Mouse (Mus musculus) testis, postnatal 14 days (tissue): ENCODE measurements around the gene Rerg.
"Not testable (repeated sequence)": the region's sequence is repeated elsewhere in the genome, so short reads cannot be mapped to it uniquely, and the experiment has no call there.

ENCODE experiments used
- DNase-seq: peaks from one replicate; pipeline ENCODE4 v3.0.0; 2021; ENCODE audit warnings: low spot score

Gene Rerg

DNA sequence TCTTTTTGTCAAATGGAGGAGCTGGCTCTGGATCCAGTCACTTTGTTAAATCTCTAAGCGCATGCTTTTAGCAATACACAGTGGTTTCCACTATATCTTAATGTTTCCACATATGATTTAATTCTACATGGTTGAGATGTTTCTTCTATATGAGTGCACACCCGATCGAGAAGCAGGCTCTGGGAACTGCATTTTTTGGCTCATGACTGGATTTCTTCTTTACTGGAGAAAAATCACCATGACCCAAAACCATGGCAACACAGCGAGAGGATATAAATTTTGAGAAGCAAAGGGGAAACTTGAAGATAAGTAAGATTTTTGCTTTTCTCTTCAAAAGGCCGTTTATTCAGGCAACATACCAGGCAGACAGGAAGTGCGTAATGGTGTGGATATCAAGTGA, 94.1 kb downstream of the Rerg start:
- no peak for DNase-seq

DNA sequence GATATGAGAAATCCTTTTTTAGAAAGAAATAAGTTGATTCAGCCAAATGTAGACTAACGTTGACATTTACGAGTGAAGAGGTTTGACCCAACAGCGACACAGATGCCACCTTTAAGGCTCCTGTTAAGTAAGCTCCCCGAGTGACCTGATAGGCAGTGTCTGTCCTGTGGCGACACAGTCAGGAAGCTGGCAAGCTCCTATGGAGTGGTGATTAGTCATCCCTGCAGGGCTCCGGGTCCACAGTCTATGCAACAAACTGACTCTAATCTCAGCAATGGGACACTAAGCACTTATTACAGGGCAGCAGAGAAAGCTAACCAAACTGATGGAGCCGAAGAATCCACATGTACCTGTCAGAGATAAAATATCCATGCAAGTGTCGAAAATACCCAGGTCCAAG, 98.0 kb downstream of the Rerg start:
- DNase-seq = no peak

DNA sequence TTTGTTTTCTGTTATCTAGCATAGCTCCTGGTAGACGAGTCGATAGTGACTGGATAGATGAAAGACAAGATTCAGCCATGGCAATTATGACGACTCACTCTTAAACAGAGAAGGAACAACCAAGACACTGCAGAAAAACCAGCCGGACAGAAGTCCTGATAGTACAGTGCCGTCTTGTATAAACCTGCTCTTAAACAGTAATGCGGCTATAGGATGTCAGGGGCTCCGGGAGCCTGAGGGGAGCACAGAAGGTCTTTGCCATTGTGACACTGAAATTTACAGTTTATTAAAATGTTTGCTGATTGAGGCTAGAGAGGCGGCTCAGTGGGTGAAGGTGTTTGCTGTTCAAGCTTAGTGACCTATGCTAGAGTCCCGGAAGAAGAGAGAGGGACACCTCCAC, 98.8 kb downstream of the Rerg start:
- no peak for DNase-seq

DNA sequence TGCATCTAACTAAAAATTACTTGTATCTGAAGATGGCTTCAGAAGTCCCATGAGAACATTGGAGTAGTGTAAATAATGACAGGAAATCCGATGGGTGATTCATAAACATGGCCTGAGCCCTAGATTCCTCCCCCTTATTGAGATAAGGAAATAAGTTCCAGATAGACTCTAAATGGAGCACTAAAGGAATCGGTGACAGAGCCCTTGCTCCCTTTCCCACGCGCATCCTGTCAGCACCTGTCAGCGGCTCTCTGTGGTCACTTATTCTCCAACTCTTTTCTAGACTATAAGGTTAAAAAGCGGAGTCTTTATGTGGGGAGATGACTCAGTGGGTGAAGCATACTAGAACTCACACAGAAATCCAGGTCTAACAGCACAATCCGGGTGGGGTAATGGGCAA, 104.8 kb downstream of the Rerg start:
- no peak for DNase-seq

DNA sequence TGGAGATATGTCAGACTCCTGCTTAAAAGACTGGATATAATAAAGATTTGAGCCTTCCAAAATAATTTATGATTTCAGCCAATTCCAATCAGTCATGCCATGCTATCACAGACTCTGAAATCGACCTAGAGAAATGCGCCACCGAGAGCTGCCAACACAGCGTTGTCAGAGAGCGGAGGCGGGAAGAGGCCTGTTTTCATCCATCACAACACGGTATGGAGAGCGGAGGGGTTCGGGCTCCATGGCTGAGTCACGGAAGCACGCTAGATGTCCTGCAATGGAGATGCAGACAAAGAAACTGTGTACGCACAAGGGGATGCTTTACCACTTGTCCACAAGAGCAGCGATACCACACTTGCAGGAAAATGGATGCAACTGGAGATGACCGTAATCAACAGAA, 105.5 kb downstream of the Rerg start:
- no peak for DNase-seq

DNA sequence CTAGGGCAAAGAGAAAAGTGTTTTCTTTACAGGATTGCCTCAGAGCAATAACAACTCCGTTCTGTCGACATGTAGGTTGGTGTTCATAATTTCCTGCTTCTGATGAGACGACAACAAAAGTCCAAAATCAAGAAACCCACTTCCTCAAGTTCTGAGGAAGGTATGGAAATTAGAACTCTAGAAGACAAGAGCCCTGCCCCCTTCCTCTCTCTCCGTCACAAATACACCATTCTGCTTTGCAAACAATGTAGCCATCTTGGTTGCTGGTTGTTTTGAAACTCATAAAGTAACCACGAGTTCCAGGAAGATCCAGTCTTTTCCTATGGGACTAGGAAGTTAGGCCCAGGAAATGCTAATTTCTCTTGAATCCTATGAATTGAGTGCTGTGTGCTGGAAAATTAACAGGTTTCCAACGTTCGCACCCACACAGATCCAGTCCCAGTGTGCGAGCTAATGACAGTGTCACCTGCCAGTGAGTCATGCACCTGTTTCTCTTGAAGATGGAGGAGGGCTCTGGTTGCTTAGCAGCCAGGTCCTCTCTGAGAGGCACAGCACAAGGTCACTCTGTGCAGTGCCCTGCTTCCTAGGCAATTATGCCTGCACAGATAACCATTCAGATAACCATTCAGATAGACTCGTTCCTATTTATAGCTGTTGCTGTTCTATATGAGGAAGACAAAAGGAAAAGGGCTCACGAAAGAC, 106.9 kb downstream of the Rerg start:
- DNase-seq = no peak

DNA sequence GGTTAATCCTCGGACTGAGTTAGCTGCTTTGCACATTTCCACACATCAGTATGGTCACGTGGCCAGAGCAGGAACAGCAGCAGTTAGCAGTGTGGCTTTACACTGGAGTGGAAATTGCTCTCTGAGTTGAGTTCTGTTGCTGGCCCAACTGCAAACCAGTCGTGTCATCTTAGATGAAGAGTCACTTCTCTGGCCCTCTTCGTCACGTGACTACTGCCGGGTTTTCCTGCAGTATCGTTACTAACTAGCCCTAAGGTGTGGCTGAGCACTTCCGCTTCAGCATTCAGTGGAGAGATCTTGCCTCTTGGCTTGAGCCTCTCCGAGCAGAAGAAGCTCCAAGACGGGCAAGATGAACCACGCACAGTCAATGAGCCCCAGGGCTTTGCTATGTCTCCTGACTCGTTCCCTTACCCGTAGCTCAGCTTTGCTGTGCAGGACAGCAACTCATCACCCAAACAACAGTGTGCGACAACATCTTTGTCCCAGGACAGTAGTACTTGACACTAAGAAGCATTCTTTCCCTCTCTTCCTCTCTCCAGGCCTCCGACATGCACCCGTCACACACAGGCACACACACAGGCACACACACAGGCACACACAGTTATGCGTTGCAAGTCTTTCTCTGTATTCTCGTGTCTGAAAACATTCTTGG, 108.3 kb downstream of the Rerg start:
- no peak for DNase-seq

DNA sequence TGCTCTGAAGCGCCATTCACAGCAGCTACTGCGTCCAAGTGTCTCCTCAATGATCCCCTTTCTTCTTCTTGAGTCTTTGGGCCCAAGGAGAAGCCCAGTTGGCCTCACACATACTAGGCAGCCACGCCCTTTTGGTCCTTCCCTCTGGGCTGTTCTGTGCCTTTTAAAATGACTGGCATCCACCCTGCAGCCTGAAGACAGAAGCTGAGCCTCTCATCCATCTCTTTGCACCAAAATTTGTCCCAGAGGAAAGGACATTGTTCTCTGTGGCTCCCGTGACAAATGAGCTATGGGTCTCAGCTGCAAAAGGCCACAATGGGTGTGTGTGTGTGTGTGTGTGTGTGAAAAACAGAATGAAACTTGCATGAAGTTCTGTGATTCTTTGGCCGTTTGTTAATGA, 109.7 kb downstream of the Rerg start:
- no peak for DNase-seq

DNA sequence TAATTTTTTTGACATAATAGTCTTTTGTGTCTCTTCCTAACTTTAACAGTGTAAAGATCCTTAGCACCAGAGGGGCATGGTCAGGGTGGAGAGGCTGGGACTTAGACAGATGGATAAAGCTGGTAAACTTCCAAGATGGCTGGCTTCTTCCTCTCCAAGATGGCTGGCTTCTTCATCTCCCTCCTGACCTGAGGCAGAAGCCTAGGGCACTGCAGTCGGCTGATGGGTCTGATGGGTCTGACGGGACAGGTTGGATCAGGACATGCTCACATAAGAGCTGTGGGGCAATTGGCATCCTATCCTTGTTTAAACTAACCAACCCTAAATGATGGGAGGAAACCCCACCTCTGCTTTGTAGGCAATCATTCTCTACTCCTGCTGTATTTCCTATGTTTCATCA, 112.0 kb downstream of the Rerg start:
- no peak for DNase-seq

DNA sequence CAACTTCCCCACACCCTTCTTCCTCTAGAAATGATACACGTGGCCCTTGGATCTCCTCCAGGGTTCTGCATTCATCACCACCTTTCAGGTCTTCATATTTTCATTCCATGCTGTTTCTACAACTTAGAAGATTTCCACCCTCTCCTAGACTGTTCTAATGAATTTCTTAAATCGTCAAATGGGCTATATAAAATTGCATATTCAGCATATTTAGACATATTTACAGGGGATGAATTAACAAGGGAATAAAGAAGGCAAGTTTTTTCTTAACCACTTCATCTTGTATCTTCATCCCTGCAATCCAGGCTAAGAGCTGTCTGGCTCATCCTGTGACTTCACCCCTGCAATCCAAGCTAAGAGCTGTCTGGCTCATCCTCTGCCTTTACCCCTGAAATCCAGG, 116.2 kb downstream of the Rerg start:
- DNase-seq = no peak

DNA sequence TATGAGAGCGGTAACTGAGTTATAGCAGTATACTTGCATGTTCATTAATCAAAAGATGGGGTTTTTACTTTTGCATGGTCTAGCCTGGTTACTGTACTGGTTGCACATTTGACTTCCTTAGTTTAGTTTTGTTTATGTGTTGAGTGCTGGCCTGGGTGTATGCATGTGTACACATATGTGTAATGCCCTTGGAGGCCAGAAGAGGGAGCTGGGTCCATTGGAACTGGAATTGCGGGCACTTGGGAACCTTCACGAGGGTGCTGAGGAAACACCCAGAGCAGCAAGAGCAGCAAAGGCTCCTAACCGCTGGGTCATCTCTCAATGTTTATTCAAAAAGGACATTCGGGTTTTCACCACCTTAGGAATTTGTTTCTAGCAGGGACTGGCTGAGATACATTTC, 116.8 kb downstream of the Rerg start:
- no peak for DNase-seq

DNA sequence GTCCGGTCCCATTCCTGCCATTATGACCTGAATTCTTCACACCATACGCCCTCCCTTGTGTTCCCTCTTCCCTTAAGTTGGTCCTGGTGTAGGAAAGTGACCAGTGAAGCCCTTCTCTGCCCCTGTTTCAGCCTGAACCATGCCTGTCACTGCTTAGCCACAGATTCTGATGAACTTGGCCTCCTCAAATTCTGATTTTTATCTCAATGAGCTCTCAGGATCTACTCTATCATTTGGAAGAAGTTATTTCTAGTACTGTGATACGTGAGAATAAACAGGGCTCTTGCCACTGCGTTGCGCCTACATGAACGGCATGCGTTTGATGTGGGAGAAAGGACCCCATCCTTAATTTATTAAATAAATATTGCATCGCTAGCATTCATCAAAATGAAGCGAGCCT, 117.3 kb downstream of the Rerg start:
- DNase-seq = no peak

DNA sequence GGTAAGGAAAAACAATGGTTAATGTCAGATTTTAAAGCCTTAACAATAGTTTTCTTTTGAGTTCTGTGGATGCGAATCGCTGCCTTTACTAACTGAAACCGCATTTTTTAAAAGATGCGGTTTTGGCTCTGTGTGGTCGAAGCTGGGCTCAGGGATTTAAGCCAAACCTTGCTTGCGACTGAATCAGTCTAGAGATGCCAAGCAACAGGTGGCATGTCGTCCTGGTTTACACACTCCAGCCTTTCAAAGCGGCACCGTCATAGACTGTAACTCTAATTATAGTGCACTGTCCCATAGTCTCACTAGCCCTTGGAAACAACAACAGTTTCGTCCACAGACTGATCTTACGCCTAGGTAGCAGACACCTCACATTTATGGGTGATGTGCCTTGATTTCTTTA, 123.3 kb downstream of the Rerg start:
- DNase-seq = no peak

DNA sequence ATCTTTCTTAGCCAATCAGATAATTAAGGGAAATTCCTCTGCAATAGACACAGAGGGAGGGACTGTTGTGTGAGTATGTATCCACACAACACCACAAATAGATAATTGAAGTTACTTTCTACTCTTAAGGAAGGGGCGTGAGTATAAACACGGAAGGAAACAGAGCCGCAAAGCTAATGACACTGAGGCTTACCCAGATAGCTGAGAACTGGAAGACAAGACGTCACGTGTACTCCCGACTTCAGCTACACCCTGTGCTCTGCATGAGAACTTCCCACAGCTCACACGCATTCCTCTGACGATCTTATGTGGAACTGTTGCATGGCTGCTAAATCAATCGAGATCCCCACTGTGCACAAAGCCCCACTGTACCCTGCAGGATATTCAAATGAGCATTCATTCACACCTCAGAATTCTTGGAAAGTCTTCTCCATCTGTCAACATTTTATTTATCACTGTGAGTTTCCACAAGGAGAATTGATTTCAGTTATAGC, 125.2 kb downstream of the Rerg start:
- DNase-seq = no peak

DNA sequence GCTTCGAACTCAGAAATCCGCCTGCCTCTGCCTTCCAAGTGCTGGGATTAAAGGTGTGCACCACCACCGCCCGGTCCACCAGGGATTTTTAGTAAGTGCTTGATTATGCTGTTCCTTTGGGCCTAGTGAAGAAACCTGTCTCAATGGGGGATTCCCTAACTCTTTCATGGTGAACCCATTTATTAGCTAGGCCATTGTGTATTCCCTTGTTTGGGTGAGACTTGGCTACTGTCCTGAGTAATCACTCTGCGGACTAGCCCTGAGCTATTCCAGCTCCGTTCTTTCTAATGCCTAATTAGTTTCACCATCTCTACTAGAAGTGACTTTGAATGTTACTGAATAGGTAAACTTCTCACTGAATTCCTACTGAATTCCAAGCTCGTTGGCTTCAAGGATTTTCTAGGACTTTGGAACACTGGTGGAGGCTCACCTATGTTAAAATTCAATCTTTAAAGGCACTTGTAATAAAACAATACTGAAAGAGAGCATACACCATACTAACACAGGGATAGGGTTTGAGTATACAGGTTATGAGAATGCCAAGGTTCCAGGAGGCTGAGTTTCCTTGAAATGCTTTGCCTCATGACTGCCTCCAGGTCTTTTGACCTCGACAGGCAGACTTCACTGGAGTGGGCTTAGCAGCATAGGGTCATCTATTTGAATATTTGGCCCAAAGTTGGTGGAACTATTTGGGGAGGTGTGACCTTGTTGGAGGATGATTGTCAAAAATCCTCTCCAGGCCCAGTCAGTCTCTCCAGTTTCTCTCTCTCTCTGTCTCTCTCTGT, 134.5 kb downstream of the Rerg start:
- DNase-seq = not testable (repeated sequence)

DNA sequence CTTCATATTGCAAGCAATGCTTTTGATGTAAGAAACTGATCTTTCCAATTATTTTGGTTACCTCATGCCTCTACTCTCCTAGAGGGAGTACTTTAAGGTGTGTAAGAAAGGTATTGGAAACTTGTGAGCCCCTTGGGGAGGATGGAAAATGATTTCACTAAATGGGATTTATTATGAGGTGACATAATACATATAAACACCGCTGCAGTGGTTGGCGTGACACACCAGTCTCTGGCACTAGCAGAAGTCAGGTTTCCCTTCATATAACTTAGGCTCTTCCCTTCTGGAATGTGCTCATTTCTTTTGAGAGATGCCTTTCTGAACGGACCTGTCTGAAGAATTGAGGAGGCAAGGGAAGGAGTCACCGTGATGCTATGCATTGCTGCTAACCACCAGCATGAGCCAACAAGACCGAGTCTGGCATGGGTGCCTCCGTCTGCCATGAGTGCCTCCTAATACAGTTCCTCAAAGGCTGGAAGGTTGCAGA, 139.6 kb downstream of the Rerg start:
- no peak for DNase-seq

DNA sequence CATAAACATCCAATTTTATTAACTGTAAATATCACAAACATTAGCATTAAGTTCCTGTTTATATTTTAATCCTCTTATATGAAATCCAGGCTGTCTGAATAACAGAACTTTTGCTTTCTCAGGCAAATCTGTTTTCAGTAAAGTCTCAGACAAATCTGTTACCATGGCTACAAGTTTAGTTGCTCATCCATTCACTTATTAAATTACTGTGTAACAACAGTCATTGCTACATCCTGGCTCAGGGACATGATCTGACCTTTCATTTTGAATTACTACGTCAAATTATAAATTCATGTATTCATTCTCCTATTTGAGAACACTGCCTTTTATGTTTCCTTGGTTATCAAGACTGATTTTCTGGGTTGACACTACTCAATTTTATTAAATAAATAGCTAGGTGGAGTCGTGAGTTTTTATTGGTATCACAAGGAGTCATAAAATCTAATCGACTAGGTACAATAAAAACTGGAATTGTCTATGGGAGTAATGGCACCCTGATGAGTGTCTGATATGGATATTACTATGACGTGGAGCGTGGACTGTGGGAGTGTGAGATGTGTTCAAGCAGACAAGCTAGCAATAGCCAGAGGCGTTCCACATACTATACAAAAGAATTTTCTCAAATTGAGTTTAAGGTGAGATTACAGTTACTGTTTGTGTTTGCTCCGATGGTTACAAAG, 140.2 kb downstream of the Rerg start:
- DNase-seq = no peak

DNA sequence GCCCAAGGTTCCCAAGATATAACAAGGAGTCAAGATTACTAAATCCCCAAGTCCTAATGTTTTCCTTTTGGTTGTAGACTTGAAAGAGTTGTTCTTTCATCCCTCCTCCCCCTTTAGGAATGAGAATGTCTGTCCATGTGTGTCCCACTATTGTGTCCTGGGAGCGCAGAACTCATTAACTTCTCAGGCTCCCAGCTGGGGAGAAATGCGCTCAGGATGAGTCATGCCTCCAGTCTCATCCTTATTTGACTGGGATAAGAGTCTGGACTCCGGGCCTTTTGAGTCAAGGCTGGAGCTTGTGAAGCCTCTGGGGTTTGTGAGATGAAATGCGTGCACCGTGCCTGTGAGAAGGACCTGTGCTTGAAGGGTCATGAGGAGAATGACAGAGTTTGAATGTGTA, 144.8 kb downstream of the Rerg start:
- DNase-seq = no peak

DNA sequence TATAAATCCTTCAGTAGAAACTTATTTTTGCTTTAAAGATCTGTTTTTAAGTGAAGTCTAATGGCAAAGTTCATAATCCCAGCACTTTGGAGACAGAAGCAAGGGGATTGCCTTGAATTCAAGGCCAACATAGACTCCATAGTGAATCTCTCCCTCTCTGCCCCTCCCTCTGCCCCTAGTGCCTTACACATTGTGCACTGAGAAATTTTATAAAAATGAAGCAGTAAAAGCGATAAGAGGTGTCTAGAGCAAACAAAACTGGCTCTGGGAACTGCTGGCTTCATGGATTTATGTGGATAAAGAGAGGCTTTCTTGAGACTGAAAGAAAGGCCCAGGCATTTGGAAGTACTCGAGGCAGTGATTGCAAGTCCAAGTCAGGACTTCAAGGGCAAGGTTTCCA, 145.8 kb downstream of the Rerg start:
- DNase-seq = no peak

DNA sequence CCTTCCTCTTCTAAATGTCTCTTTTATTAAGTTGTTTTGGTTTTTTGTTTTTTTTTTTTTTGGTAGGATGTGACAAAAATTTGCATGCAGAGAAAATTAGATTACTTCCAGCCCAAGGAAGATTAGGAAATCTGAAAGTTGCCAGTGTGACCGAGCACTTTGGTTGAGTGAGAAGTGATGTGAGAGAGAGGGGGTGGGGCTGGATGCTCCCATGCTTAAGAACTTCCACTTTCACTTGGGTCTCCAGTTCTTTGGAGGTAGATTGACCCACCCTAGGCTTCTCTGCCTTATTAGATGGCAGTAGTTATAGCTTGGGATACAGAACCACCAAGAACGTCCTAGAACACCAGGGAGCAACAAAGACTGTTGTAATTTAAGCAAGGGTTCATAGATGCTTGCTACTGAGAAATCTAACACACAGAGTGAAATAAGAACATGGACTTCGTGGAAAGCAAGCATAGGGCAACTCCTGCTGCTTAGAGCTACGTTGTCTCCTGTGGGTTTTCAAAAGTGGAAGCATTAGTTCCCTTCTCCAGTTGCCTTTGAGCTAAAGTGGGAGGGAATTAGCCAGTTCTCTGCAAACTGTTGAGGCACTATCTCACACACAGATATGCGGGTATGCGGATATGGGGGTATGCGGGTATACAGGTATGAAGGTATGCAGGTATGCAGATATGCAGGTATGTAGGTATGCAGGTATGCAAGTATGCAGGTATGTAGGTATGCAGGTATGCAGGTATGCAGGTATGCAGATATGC, 152.9 kb downstream of the Rerg start:
- no peak for DNase-seq

DNA sequence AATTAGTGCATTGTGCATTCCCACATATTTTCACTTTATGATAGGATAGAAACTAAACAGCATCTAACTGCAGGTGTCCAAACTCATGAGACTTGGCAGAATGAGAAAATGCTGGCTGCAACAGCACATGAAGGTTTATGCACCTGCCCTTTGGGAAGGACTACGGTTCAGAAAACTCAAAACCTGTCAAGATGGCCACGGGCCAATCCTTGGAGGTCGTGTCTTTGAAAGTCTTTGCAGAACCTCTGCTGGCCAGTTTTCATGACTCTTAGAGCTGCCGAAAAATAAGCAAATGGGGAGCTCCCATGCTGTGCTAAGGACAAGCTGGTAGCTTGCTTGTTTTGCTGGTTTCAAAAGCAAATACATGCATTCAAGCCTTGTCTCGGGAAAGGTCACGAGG, 156.0 kb downstream of the Rerg start:
- DNase-seq = no peak

DNA sequence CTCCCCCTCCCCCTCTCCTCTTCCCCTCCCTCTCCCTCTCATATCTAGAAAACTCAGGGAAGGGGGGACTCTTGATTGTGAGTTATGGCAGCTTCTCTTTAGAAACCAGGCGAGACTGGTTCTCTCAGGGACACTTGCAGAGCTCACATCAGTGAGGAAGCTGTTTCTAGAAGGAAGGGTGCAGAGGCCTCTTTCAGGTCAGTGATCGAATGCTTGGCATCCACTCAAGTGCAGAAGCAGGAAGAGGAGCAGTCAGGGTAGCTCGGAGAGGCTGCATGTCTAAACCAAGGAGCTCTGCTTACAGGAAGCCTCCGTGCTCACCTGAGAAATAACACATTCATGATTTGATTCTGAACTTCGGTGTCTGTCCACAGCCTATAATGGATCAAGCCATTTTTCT, 159.1 kb downstream of the Rerg start:
- DNase-seq = no peak
